Mouse (Mus musculus) lung, postnatal 0 days (tissue): ENCODE measurements around the gene Tnn. TPM values are rescaled to one million over a fixed set of nuclear protein-coding genes. Genes with fewer than 3 reads are reported as not detected.

Experiments used
- ATAC-seq: fragments of 200-750 bp; cut with Nextera tagmentation; 2 replicates; pipeline ENCODE4 v1.8.0; 2017; ENCODE audit warnings: moderate library complexity
- DNase-seq: peaks from one replicate; pipeline ENCODE4 v3.0.0-alpha.2; 2016; ENCODE audit warnings: low spot score
- H3K27ac ChIP-seq: fragments of 300-500 bp; sonication (generic); 2 replicates; pipeline ENCODE4 v1.5.1; 2014; ENCODE audit warnings: antibody characterized with exemption, mild to moderate bottlenecking, low read length, mixed read lengths
- H3K27me3 ChIP-seq: fragments of 300-500 bp; sonication (generic); replicated peaks from 2 replicates; pipeline ENCODE4 v1.6.1; 2014; ENCODE audit warnings: low read length, mixed read lengths; ENCODE audit not compliant: insufficient read depth
- H3K36me3 ChIP-seq: fragments of 300-500 bp; sonication (generic); 2 replicates; pipeline ENCODE4 v1.6.1; 2014; ENCODE audit warnings: low read length, mixed read lengths; ENCODE audit not compliant: insufficient read depth
- H3K4me1 ChIP-seq: fragments of 300-500 bp; sonication (generic); 2 replicates; pipeline ENCODE4 v1.6.1; 2014; ENCODE audit warnings: antibody characterized with exemption, low read depth, low read length, mixed read lengths; ENCODE audit not compliant: insufficient read depth
- H3K4me2 ChIP-seq: fragments of 300-500 bp; sonication (generic); replicated peaks from 2 replicates; pipeline ENCODE4 v1.6.1; 2014; ENCODE audit warnings: low read depth, mild to moderate bottlenecking, low read length, moderate library complexity, mixed read lengths
- H3K4me3 ChIP-seq: fragments of 300-500 bp; sonication (generic); 2 replicates; pipeline ENCODE4 v1.5.1; 2014; ENCODE audit warnings: low read depth, low read length
- H3K9ac ChIP-seq: fragments of 300-500 bp; sonication (generic); replicated peaks from 2 replicates; pipeline ENCODE4 v1.6.1; 2014; ENCODE audit warnings: low read depth, mild to moderate bottlenecking
- H3K9me3 ChIP-seq: fragments of 300-500 bp; sonication (generic); 2 replicates; pipeline ENCODE4 v1.6.1; 2016; ENCODE audit warnings: low read length, mixed read lengths
- CTCF ChIP-seq: IDR thresholded peaks from 2 replicates; pipeline ENCODE4 v1.5.1; 2016; ENCODE audit warnings: antibody characterized with exemption, mild to moderate bottlenecking
- EP300 ChIP-seq: IDR thresholded peaks from 2 replicates; pipeline ENCODE4 v1.6.1; 2016; ENCODE audit warnings: antibody characterized with exemption, mild to moderate bottlenecking, control low read depth
- WGBS: fragments of 180-500 bp; shearing (Covaris S2); extraction: QIAGEN DNeasy Blood & Tissue Kit; methylation state at CpG from one replicate; pipeline ENCODE4 v1.1.7; 2014; 5-methylcytosine and 5-hydroxymethylcytosine counted together
- polyA plus RNA-seq: library from polyadenylated mRNA; unstranded; fragments of >200 nt; fragmentation: Nextera tagmentation; extraction: Ambion mirVana; gene quantifications from 2 replicates; pipeline ENCODE4 v1.2.1, GENCODE M21; 2015

Tnn gene
- polyA plus RNA-seq, 1 experiment from 2014 or later: 1.6 TPM

GRCm38 (mm10) chr1:160043271-160043975, 110.0 kb downstream of the Tnn start:
- 0 out of 2 replicates have a peak, but pooled peaks have one; percentile 3 for ATAC-seq
- WGBS: 72% methylated on average over 13 of the region's 13 CpGs
- Histone ChIP-seq H3K27ac (peak overlapping the region; percentile 92), H3K9ac (peak overlapping the region; percentile 76; the same call in 1 of the 2 replicates), H3K4me1 (peaks cover 32% of the 10 kb centered on the region; the same call in 1 of the 2 replicates), H3K27me3 (no peaks in the 10 kb centered on the region), H3K4me3 (peak overlapping the region; percentile 70), H3K36me3 (no peaks in the 10 kb centered on the region), H3K4me2 (peak overlapping the region; percentile 70), H3K9me3 (no peaks in the 10 kb centered on the region)
- TF ChIP-seq CTCF: no peak
- no peak for TF ChIP-seq EP300
- peak; percentile 53 for DNase-seq

GRCm38 (mm10) chr1:160042351-160042750, 111.0 kb downstream of the Tnn start:
- H3K4me2 ChIP-seq: no peak overlapping the region
- no peak overlapping the region for H3K9ac ChIP-seq
- no peaks in the 10 kb centered on the region for H3K27me3 ChIP-seq
- H3K9me3 ChIP-seq: no peaks in the 10 kb centered on the region
- H3K27ac ChIP-seq: no peak overlapping the region
- no peak for TF ChIP-seq CTCF
- peaks cover 29% of the 10 kb centered on the region; the same call in 1 of the 2 replicates for H3K4me1 ChIP-seq
- no peaks in the 10 kb centered on the region for H3K36me3 ChIP-seq
- no peak overlapping the region for H3K4me3 ChIP-seq
- DNase-seq: no peak
- ATAC-seq: no peak
- 84% methylated on average over 7 of the region's 7 CpGs for WGBS

- Histone ChIP-seq H3K9me3 (no peaks in the 10 kb centered on the region), H3K27ac (no peak overlapping the region), H3K36me3 (no peaks in the 10 kb centered on the region), H3K9ac (no peak overlapping the region), H3K27me3 (no peaks in the 10 kb centered on the region), H3K4me3 (no peak overlapping the region), H3K4me2 (no peak overlapping the region), H3K4me1 (peaks cover 27% of the 10 kb centered on the region)
- no peak for TF ChIP-seq CTCF
- no peak for TF ChIP-seq EP300
- no peak for DNase-seq
- WGBS: 92% methylated on average over 7 of the region's 7 CpGs
- ATAC-seq: no peak
Measured at GRCm38 (mm10) chr1:160041264-160041775, 112.1 kb downstream of the Tnn start.

- H3K4me2 ChIP-seq: no peak overlapping the region
- no peak overlapping the region for H3K9ac ChIP-seq
- peaks cover 27% of the 10 kb centered on the region for H3K4me1 ChIP-seq
- ATAC-seq (no peak), DNase-seq (peak; percentile 53)
- no peaks in the 10 kb centered on the region for H3K9me3 ChIP-seq
- no peak overlapping the region for H3K4me3 ChIP-seq
- H3K27ac ChIP-seq: 0 out of 2 replicates have a peak overlapping the region, but pooled peaks have one; percentile 20
- H3K27me3 ChIP-seq: no peaks in the 10 kb centered on the region
- TF ChIP-seq EP300 (no peak), CTCF (no peak)
- H3K36me3 ChIP-seq: no peaks in the 10 kb centered on the region
- WGBS: 44% methylated on average over 7 of the region's 7 CpGs
Measured at GRCm38 (mm10) chr1:160039951-160040645, 113.3 kb downstream of the Tnn start.

- H3K4me2 ChIP-seq: no peak overlapping the region
- H3K27ac ChIP-seq: peak overlapping the region; percentile 73
- no peaks in the 10 kb centered on the region for H3K27me3 ChIP-seq
- ATAC-seq (peak; percentile 90), DNase-seq (peak; percentile 86)
- H3K4me3 ChIP-seq: no peak overlapping the region
- H3K9me3 ChIP-seq: no peaks in the 10 kb centered on the region
- H3K9ac ChIP-seq: no peak overlapping the region
- 29% methylated on average over 5 of the region's 5 CpGs for WGBS
- H3K4me1 ChIP-seq: peaks cover 21% of the 10 kb centered on the region
- TF ChIP-seq CTCF (no peak), EP300 (peak; percentile 55; the same call in 1 of the 2 replicates)
- H3K36me3 ChIP-seq: no peaks in the 10 kb centered on the region
Measured at GRCm38 (mm10) chr1:160036996-160037521, 116.3 kb downstream of the Tnn start.

GRCm38 (mm10) chr1:160035561-160035960, 117.8 kb downstream of the Tnn start:
- ATAC-seq (peak; percentile 27; the same call in 1 of the 2 replicates), DNase-seq (peak; percentile 67)
- no peak overlapping the region for H3K9ac ChIP-seq
- H3K4me3 ChIP-seq: no peak overlapping the region
- H3K36me3 ChIP-seq: no peaks in the 10 kb centered on the region
- H3K9me3 ChIP-seq: no peaks in the 10 kb centered on the region
- H3K27me3 ChIP-seq: no peaks in the 10 kb centered on the region
- TF ChIP-seq EP300: no peak
- no peak for TF ChIP-seq CTCF
- peaks cover 21% of the 10 kb centered on the region for H3K4me1 ChIP-seq
- no peak overlapping the region for H3K4me2 ChIP-seq
- WGBS: 12% methylated on average over 3 of the region's 3 CpGs
- peak overlapping the region; percentile 54; the same call in 1 of the 2 replicates for H3K27ac ChIP-seq

Other genes starting within 250 kb of the Tnn start
- gene 4930523C07Rik, start 109.2 kb downstream of the Tnn start, polyA plus RNA-seq: 111 and 115 TPM in 2 replicates
- gene Mrps14, start 41.6 kb upstream of the Tnn start, polyA plus RNA-seq: 176 and 180 TPM in 2 replicates
- 82.5 and 102 TPM in 2 replicates for gene Cacybp, start 59.3 kb upstream of the Tnn start, polyA plus RNA-seq